Mouse (Mus musculus) MN1 (cell line): ENCODE results near the gene Clps.

Experiments used
- DNase-seq: peaks from one replicate; pipeline ENCODE4 v3.0.0-alpha.2; 2016; ENCODE audit warnings: low spot score

The Clps gene

GRCm38 (mm10) chr17:28553040-28553793, 7.3 kb downstream of the Clps start:
- DNase-seq: peak; percentile 77

- no peak for DNase-seq
Observed at GRCm38 (mm10) chr17:28549111-28549510, 11.5 kb downstream of the Clps start, which contains the start of gene Clpsl2. Clpsl2 (plus strand) TSS chr17:28549411.

DNA sequence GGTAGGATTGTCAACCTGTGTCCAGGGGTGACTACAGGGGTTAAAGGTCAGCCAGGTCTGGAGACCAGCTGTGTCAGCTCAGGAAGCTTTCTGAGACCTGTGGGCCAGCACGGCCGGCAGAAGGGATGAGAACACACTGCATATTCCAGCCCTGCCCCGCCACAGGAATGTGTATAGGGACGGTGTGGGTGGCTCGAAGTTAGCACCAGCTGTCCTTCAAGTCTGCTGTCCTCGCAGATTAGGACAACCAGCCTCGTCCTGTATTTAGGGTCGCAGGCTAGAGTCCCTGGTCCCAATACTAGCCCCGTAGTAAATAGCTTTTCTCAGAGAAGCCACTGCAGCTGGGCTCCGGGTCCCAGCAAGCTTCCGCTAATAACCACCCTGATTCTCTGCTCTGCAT, 12.0 kb downstream of the Clps start:
- DNase-seq: no peak

DNA sequence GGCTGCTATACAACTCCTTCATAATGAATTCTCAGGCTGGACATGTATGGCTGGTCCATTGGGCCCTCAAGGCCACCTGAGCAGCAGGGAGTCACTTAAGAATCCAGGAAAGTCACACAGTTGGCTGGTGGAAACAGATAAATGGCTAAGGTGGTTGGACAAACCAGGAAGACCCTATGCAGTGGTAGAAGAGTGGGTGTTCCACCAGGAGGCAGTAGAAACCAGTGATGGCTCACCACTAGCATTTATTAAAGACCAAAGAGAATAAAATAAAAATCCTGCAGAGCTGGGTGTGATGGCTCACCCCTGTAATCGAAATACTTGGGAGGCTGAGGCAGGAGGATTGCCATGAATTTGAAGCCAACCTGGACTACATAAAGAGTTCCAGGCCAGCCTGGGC, 13.6 kb downstream of the Clps start:
- no peak for DNase-seq

GRCm38 (mm10) chr17:28537881-28538280, 22.7 kb downstream of the Clps start:
- DNase-seq: no peak

DNA sequence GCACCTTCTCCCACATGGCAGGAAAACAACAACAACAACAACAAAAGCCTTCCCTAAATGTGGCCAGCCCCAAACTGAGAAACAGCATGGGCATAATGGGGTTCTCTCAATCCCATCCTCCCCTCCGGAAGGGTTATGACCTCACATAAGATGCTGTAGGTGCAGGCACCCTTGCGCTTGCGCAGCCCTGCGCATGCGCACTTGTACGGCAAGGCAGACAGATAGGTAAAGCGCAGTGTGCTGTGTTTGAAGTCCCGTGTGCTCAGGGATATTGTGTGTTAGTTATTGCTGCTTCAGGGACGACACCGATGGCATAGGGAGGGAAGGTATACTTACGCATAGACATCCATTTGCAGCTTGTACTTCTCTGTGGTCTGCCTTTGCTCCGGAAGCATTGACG, 27.2 kb downstream of the Clps start:
- DNase-seq: no peak

GRCm38 (mm10) chr17:28532557-28532956, 28.0 kb downstream of the Clps start:
- DNase-seq: no peak

- peak; percentile 28 for DNase-seq
Observed at GRCm38 (mm10) chr17:28531946-28532345, 28.6 kb downstream of the Clps start.

DNA sequence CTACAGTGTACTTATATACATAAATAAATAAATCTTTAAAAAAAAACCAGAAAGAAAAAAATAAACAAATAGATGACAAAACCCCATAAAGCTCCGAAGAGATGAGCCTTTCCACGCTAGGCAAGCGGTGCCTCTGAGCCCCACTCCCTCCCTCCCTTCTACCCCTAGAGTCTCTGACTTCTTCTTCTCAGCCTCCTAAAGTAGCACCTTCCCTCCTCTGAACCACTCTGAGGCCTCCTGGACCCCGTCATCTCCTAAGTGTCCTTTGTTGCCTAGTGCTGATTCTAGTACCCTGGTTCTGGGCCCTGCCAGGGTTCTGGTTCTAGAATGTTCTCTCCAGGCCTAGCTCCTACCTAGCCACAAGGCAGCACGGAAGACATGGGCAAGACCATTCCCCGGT, 30.1 kb downstream of the Clps start, which contains the start of gene Armc12:
Gene Armc12, plus strand, starts transcription at position 301 of the 400 bp plus-strand sequence.
- DNase-seq: no peak

- DNase-seq: no peak
Observed at GRCm38 (mm10) chr17:28529116-28529515, 31.4 kb downstream of the Clps start.

DNA sequence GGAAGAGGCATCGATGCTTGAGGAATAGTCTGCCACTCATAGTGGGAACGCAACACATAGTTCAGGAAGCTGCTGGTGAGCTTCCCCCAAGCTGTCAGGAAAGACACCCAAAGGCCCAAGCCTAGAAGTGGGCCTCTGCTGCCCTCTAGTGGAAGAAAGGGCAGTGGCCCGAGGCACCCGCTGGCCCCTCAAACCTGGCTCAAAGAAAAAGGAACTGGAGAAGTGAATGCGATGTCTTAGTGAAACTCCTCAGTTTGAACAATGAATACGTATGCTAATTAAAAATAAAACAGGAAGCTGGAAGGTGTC, 32.6 kb downstream of the Clps start:
- peak; percentile 86 for DNase-seq

DNA sequence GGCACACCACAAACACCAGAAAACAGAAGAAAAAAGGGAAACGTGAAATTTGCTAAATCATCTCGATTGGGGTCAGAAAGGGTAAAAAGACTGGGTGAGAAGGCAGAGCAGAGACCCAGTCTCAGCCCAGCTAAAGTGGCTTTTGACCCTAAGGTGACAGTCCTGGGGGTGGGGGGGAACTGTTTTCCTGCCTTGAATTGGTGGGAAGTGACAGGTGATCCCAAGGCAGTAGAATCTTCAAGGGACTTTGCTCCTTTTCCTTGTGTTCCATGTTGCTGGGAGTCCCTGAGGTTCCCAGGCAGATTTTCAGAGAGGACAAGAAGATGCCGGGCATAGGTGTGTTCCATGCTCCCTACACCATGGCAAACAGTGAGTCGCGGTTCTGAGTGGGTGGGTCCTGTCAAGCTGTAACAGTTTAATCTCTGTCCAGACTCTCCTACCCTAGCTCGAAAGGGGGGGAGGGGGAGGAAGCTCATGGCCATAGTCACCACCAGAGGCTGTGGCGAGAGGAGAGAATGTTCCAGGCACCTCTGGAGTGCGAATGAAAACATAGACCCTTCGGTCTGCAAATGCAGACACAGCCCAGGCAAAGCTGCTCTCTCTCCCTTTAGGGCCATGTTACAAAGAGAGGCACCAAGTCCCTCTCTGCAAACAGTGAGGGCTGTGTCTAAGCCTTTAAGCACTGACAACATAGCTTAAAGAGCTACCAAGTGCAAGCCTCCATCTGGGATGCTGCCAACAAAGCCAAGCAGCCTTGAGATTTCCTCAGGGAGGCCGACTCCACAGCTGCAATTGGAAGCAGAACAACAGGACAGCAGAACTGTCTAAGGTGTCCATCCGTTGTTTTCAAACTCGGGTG, 33.2 kb downstream of the Clps start:
- DNase-seq: peak; percentile 81

DNA sequence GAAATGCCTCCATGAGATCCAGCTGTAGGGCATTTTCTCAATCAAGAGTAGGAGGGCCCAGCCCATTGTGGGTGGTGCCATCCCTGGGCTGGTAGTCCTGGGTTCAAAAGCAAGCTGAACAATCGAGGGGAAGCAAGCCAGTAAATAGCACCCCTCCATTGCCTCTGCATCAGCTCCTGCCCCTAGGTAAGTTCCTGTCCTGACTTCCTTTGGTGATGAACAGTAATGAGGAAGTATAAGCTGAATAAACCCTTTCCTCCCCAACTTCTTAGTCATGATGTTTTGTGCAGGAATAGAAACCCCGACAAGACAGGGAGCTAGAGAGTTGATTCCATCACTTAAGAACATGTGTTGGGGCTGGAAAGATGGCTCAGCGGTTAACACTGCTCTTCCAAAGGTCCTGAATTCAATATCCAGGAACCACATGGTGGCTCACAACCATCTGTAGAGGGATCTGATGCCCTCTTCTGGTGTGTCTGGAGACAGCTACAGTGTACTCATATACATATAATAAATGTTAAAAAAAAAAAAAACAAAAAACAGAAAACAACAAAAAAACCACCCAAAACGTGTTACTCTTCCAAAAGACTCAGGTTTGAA, 35.6 kb downstream of the Clps start:
- DNase-seq: no peak

DNA sequence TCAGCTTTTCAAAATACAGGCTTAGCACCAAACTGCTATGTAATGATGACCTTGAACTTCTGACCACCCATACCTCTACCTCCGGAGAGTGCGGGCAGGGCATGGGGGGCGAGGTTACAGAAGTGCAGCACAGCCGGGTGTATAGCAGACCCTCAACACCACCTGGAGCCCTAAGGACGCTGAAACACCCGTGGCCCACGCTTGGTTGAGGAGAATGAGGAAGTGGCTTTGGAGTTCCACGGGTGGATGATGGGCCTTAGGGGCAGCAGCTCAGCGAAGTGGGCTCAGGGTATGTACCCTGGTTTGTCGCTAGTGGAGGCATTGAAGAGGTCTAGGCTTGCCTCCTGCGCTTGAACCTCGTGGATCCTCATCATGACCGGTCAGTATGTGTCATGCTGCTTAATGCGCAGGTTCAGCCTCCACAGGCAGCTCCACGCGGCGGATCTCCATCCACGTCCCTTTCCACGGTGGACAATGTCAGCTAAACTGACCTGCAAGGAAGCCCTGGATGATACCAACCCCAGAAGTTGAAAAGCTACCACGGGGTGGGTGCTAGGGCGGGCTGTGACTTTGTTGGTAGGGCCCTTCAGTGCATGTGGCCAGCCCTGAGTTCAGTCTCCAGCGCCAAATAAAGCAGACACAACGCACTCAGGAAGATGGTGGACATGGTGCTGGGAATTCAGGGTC, 36.4 kb downstream of the Clps start:
- DNase-seq: no peak

DNA sequence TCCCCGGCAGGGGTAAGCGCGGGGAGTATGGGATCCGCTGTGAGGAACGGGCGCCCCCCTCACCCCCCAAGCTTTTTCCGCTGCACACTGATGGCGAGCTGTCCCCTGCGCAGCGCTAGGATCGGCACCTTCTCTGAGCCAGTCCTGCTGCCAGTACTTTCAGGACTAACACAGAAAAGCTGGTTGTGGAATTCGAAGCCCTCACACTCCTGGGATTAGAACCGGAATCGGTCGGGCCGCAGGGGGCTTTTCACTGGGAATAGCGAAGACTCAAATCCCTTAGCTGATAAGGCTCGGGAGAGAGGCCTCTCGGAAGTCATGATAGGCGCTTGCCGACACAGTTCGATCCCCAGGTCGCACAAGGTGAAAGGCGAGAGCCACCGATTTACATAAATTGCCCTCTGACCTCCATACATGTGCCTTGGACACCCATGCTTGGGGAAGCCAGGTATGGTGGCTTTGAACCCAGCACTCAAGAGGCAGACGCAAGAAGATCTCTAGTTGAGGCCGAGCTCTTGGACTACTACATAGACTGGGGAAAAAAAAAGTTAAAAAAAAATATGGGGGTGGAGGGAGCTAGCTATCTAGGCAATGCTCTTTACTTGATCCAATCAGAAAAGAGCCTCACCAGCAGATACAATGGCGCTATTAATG, 37.1 kb downstream of the Clps start:
- DNase-seq: no peak

- DNase-seq: peak; percentile 94
Observed at GRCm38 (mm10) chr17:28522623-28523354, 37.8 kb downstream of the Clps start.

GRCm38 (mm10) chr17:28521920-28522319, 38.6 kb downstream of the Clps start:
- no peak for DNase-seq

GRCm38 (mm10) chr17:28521071-28521726, 39.4 kb downstream of the Clps start:
- no peak for DNase-seq

DNA sequence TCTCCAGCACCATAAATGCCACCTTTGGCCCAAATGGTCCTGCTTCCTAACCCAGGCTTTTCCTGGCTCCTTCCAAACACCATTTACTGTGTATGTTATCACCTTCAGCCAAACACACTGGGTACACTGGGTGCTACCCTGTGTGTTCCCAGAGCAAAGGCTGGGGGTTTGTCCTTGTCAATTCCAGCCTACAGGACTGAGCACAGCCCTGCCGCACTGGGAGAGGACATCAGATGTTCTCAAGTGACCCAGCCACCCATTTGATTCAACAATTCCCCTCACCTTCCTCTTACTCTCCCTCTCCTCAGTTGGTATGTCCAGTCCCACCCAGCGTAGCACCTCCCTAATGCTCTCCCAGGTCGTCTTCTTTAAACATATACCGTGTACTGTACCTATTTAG, 40.0 kb downstream of the Clps start:
- DNase-seq: no peak

DNA sequence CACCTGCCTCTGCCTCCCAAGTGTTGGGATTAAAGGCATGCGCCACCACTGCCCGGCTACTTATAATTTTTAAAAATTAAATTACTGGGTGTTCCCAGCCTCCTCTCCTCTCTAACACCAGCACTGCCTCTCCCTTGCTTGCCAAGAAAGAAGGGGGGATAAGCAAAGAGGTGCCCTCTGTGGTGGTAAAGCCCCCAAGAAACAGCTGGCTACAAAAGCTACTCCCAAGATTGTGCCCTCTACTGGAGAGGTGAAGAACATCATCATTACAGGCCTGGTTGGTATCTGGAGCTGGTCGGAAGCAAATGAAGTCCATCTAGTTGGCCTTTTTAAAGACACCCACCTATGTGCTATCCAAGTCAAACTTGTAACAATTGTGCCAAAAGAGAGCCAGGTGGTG, 40.7 kb downstream of the Clps start:
- peak; percentile 43 for DNase-seq
